8 mouse cellular contexts compared by ENCODE assay signal in genomic region chr11:21239763-21240509, GRCm38 (mm10). TPM values are rescaled to one million over a fixed set of nuclear protein-coding genes. Genes with fewer than 3 reads are reported as not detected.
DNase-seq lines count a peak whose midpoint lies in the region; ATAC-seq and TF ChIP-seq lines count a peak whose summit lies in the region.

No protein-coding gene starts in this region.

- H3K9ac ChIP-seq in lung, postnatal 0 days (replicated peaks; ENCODE audit: low read depth) = peak overlapping the region; percentile 99
- peak overlapping the region; percentile 73; the same call in 1 of the 2 replicates for H3K9ac ChIP-seq in embryonic facial prominence, embryonic 15.5 days
- peak overlapping the region; percentile 99 for H3K9ac ChIP-seq in limb, embryonic 11.5 days (ENCODE audit: low read length)

- peak overlapping the region; percentile 75 for H3K4me2 ChIP-seq in lung, postnatal 0 days (replicated peaks; ENCODE audit: low read depth, low read length)
- H3K4me2 ChIP-seq in embryonic facial prominence, embryonic 15.5 days (replicated peaks) = peak overlapping the region; percentile 65
- peak overlapping the region; percentile 62 for H3K4me2 ChIP-seq in limb, embryonic 11.5 days (ENCODE audit: low read depth, severe bottlenecking)

- peak overlapping the region; percentile 92 for H3K4me3 ChIP-seq in lung, postnatal 0 days (ENCODE audit: low read depth, low read length)
- H3K4me3 ChIP-seq in embryonic facial prominence, embryonic 15.5 days (replicated peaks) = peak overlapping the region; percentile 84
- H3K4me3 ChIP-seq in limb, embryonic 11.5 days (ENCODE audit: low read depth, low read length) = peak overlapping the region; percentile 77

- H3K27me3 ChIP-seq in lung, postnatal 0 days (replicated peaks; ENCODE audit: insufficient read depth, low read length) = no peaks in the 10 kb centered on the region
- no peaks in the 10 kb centered on the region for H3K27me3 ChIP-seq in embryonic facial prominence, embryonic 15.5 days
- no peaks in the 10 kb centered on the region for H3K27me3 ChIP-seq in limb, embryonic 11.5 days (ENCODE audit: control insufficient read depth, insufficient read depth, low read length)

- no peaks in the 10 kb centered on the region for H3K36me3 ChIP-seq in lung, postnatal 0 days (ENCODE audit: insufficient read depth, low read length)
- H3K36me3 ChIP-seq in embryonic facial prominence, embryonic 15.5 days = no peaks in the 10 kb centered on the region
- H3K36me3 ChIP-seq in limb, embryonic 11.5 days (ENCODE audit: control insufficient read depth, insufficient read depth, low read length) = no peaks in the 10 kb centered on the region

- no peaks in the 10 kb centered on the region for H3K9me3 ChIP-seq in lung, postnatal 0 days (ENCODE audit: low read length)
- no peaks in the 10 kb centered on the region for H3K9me3 ChIP-seq in embryonic facial prominence, embryonic 15.5 days (replicated peaks)
- no peaks in the 10 kb centered on the region for H3K9me3 ChIP-seq in limb, embryonic 11.5 days (ENCODE audit: control insufficient read depth, low read length)

- peak overlapping the region; percentile 98 for H3K27ac ChIP-seq in lung, postnatal 0 days (ENCODE audit: low read length)
- H3K27ac ChIP-seq in embryonic facial prominence, embryonic 15.5 days (replicated peaks) = peak overlapping the region; percentile 95
- H3K27ac ChIP-seq in limb, embryonic 11.5 days (replicated peaks; ENCODE audit: low read depth, low read length) = peak overlapping the region; percentile 97

- peak; percentile 33 for DNase-seq in lung, postnatal 0 days (ENCODE audit: low spot score)
- no peak for DNase-seq in lung, adult 18-20 months
- peak; percentile 25 for DNase-seq in limb, embryonic 11.5 days (ENCODE audit: low spot score)
- peak; percentile 35 for DNase-seq in retina, postnatal 1 day
- no peak for DNase-seq in gastrocnemius, postnatal 4 days (ENCODE audit: low spot score in 2 of 2)
- no peak for DNase-seq in gastrocnemius, adult 8-10 months (ENCODE audit: low spot score in 2 of 2)
- DNase-seq in kidney, postnatal 36 days = no peak

- 22% methylated on average over 7 of the region's 7 CpGs for WGBS in lung, postnatal 0 days
- 16% methylated on average over 7 of the region's 7 CpGs for WGBS in embryonic facial prominence, embryonic 15.5 days
- WGBS in limb, embryonic 11.5 days = 29% methylated on average over 7 of the region's 7 CpGs

- no peak for ATAC-seq in lung, postnatal 0 days
- ATAC-seq in embryonic facial prominence, embryonic 15.5 days (ENCODE audit: insufficient number of reproducible peaks, low FRiP score, low TSS enrichment, low read depth) = no peak
- ATAC-seq in limb, embryonic 11.5 days (ENCODE audit: insufficient number of reproducible peaks, low FRiP score, low TSS enrichment, low read depth) = no peak

- 0 out of 2 replicates have a peak, but pooled peaks cover 3% of the 10 kb centered on the region for H3K4me1 ChIP-seq in lung, postnatal 0 days (ENCODE audit: insufficient read depth, low read depth, low read length)
- H3K4me1 ChIP-seq in embryonic facial prominence, embryonic 15.5 days = peaks cover 3% of the 10 kb centered on the region; the same call in 1 of the 2 replicates
- H3K4me1 ChIP-seq in limb, embryonic 11.5 days (ENCODE audit: control insufficient read depth, insufficient read depth, low read length) = no peaks in the 10 kb centered on the region

- no peak for TF ChIP-seq EP300 in lung, postnatal 0 days (IDR thresholded peaks at IDR 0.05)

- no peak for TF ChIP-seq CTCF in lung, postnatal 0 days (IDR thresholded peaks at IDR 0.05)

RNA-seq across cellular contexts. Expression of gene Vps54, which starts 0.9 kb away (rescaled TPM):
- polyA plus RNA-seq in lung, postnatal 0 days (2015; fragmentation: Nextera tagmentation; extraction: Ambion mirVana) = 10.6 and 11.9 TPM in 2 replicates
- polyA plus RNA-seq in embryonic facial prominence, embryonic 15.5 days (2015; fragmentation: Nextera tagmentation; extraction: Ambion mirVana) = 13.2 and 13.4 TPM in 2 replicates
- 14.9 and 17.6 TPM in 2 replicates for polyA plus RNA-seq in limb, embryonic 11.5 days (2014; fragmentation: Nextera tagmentation; extraction: Ambion mirVana)
- total RNA-seq in gastrocnemius, postnatal 4 days (2021) = 10 to 100 TPM; 23.4 to 29.1 TPM
- total RNA-seq in gastrocnemius, adult 8-10 months (2022) = 10 to 100 TPM; 18.8 to 26.2 (median 22.8) TPM

Comparison
In these comparisons a context has a peak if more than half of its experiments do, and no peak if none do; other contexts are left out.
1. DNase-seq: peak in lung, postnatal 0 days (single experiment), limb, embryonic 11.5 days (single experiment) and retina, postnatal 1 day (single experiment); none in lung, adult 18-20 months (0 of 2), gastrocnemius, postnatal 4 days (0 of 2), gastrocnemius, adult 8-10 months (0 of 2) and kidney, postnatal 36 days (0 of 2).
2. Peak in every context shown above with its lines, with median percentiles within 50 percentile points of each other: H3K27ac ChIP-seq, H3K4me2 ChIP-seq, H3K4me3 ChIP-seq and H3K9ac ChIP-seq.